Mouse (Mus musculus) heart, postnatal 0 days (tissue): Measurements from ENCODE around the gene Shank3. TPM values are rescaled to one million over a fixed set of nuclear protein-coding genes. Genes with fewer than 3 reads are reported as not detected.

ENCODE experiments used
- ATAC-seq: fragments of 200-750 bp; cut with Nextera tagmentation; 2 replicates; pipeline ENCODE4 v1.8.0; 2017; ENCODE audit warnings: low read depth, moderate number of reproducible peaks, moderate library complexity; ENCODE audit not compliant: insufficient read depth
- DNase-seq: peaks from one replicate; pipeline ENCODE4 v3.0.0-alpha.2; 2016; ENCODE audit warnings: low spot score
- H3K27ac ChIP-seq: fragments of 300-500 bp; sonication (generic); 2 replicates; pipeline ENCODE4 v1.5.1; 2014; ENCODE audit warnings: low read depth, mild to moderate bottlenecking
- H3K27me3 ChIP-seq: fragments of 300-500 bp; sonication (generic); 2 replicates; pipeline ENCODE4 v1.6.1; 2014; ENCODE audit warnings: low read length, mixed read lengths; ENCODE audit not compliant: control insufficient read depth, insufficient read depth
- H3K36me3 ChIP-seq: fragments of 300-500 bp; sonication (generic); replicated peaks from 2 replicates; pipeline ENCODE4 v1.6.1; 2014; ENCODE audit warnings: low read length, mixed read lengths; ENCODE audit not compliant: control insufficient read depth, insufficient read depth
- H3K4me1 ChIP-seq: fragments of 300-500 bp; sonication (generic); 2 replicates; pipeline ENCODE4 v1.6.1; 2014; ENCODE audit warnings: antibody characterized with exemption; ENCODE audit not compliant: control insufficient read depth, insufficient read depth
- H3K4me2 ChIP-seq: fragments of 300-500 bp; sonication (generic); 2 replicates; pipeline ENCODE4 v1.6.1; 2014; ENCODE audit warnings: low read depth, mild to moderate bottlenecking, low read length, moderate library complexity
- H3K4me3 ChIP-seq: fragments of 300-500 bp; sonication (generic); 2 replicates; pipeline ENCODE4 v1.5.1; 2014; ENCODE audit warnings: low read depth, low read length
- H3K9ac ChIP-seq: fragments of 300-500 bp; sonication (generic); replicated peaks from 2 replicates; pipeline ENCODE4 v1.6.1; 2014; ENCODE audit warnings: low read depth, low read length, mixed read lengths
- H3K9me3 ChIP-seq: fragments of 300-500 bp; sonication (generic); replicated peaks from 2 replicates; pipeline ENCODE4 v1.6.1; 2016; ENCODE audit warnings: low read length; ENCODE audit not compliant: control insufficient read depth
- CTCF ChIP-seq: IDR thresholded peaks from 2 replicates; pipeline ENCODE4 v1.5.1; 2016; ENCODE audit warnings: antibody characterized with exemption, control low read depth, low read depth
- EP300 ChIP-seq: IDR thresholded peaks from 2 replicates; pipeline ENCODE4 v1.6.1; 2016; ENCODE audit warnings: antibody characterized with exemption, low read depth
- WGBS: fragments of 180-500 bp; shearing (Covaris S2); extraction: QIAGEN DNeasy Blood & Tissue Kit; methylation state at CpG from one replicate; pipeline ENCODE4 v1.1.7; 2014; 5-methylcytosine and 5-hydroxymethylcytosine counted together
- polyA plus RNA-seq: library from polyadenylated mRNA; unstranded; fragments of >200 nt; fragmentation: Nextera tagmentation; extraction: Ambion mirVana; gene quantifications from 2 replicates; pipeline ENCODE4 v1.2.1, GENCODE M21; 2015
- total RNA-seq: library from RNA; depleted of rRNA; stranded (reverse); fragments of >200 nt; gene quantifications from 2 replicates; pipeline ENCODE4 v1.2.3, GENCODE M21; 2014; ENCODE audit warnings: low replicate concordance; rRNA removed

The Shank3 gene
- total and polyA plus RNA-seq, 2 experiments from 2014 or later, result 1.1 to 26.5 TPM

- TF ChIP-seq EP300, result peak; percentile 81; the same call in 1 of the 2 replicates
- 0 out of 2 replicates have a peak, but pooled peaks have one; percentile 11 for TF ChIP-seq CTCF
- peak within 1 kb of the TSS; percentile 86 for H3K4me3 ChIP-seq
- peak within 1 kb of the TSS; percentile 64 for H3K9ac ChIP-seq
- 0 out of 2 replicates have a peak, but pooled peaks cover 4% of the 10 kb centered on the region for H3K4me1 ChIP-seq
- peak; percentile 96 for ATAC-seq
- no peaks in the 10 kb centered on the region for H3K9me3 ChIP-seq
- peak within 1 kb of the TSS; percentile 89 for H3K4me2 ChIP-seq
- DNase-seq, result peak; percentile 75
- WGBS, result under 1% methylated on average over 35 of the region's 35 CpGs
- H3K36me3 ChIP-seq, result 0 out of 2 replicates have a peak, but pooled peaks cover 6% of the 10 kb centered on the region
- H3K27me3 ChIP-seq, result no peaks in the 10 kb centered on the region
- no peak within 1 kb of the TSS for H3K27ac ChIP-seq
These were observed 92.5 kb downstream of the Shank3 start, which contains the start of gene Rabl2 for GRCm38 (mm10) chr15:89591723-89592455. Rabl2 (minus strand) TSS chr15:89591923.

GRCm38 (mm10) chr15:89592548-89592947, 93.1 kb downstream of the Shank3 start:
- ATAC-seq, result no peak
- Histone ChIP-seq H3K9me3 (no peaks in the 10 kb centered on the region), H3K4me2 (0 out of 2 replicates have a peak overlapping the region, but pooled peaks have one; percentile 89), H3K27me3 (no peaks in the 10 kb centered on the region), H3K4me3 (no peak overlapping the region; the same call in 1 of the 2 replicates), H3K36me3 (0 out of 2 replicates have a peak, but pooled peaks cover 4% of the 10 kb centered on the region), H3K27ac (no peak overlapping the region), H3K4me1 (0 out of 2 replicates have a peak, but pooled peaks cover 4% of the 10 kb centered on the region), H3K9ac (no peak overlapping the region)
- 42% methylated on average over 4 of the region's 4 CpGs for WGBS
- no peak for TF ChIP-seq CTCF
- TF ChIP-seq EP300, result no peak
- DNase-seq, result no peak

- no peak overlapping the region for H3K4me3 ChIP-seq
- 70% methylated on average over 12 of the region's 12 CpGs for WGBS
- no peak overlapping the region for H3K4me2 ChIP-seq
- no peaks in the 10 kb centered on the region for H3K36me3 ChIP-seq
- no peaks in the 10 kb centered on the region for H3K27me3 ChIP-seq
- TF ChIP-seq CTCF, result peak; percentile 25
- TF ChIP-seq EP300, result no peak
- no peaks in the 10 kb centered on the region for H3K4me1 ChIP-seq
- ATAC-seq, result no peak
- H3K27ac ChIP-seq, result no peak overlapping the region
- H3K9me3 ChIP-seq, result no peaks in the 10 kb centered on the region
- no peak overlapping the region for H3K9ac ChIP-seq
- no peak for DNase-seq
These were observed 106.6 kb downstream of the Shank3 start for GRCm38 (mm10) chr15:89605822-89606570.

DNA sequence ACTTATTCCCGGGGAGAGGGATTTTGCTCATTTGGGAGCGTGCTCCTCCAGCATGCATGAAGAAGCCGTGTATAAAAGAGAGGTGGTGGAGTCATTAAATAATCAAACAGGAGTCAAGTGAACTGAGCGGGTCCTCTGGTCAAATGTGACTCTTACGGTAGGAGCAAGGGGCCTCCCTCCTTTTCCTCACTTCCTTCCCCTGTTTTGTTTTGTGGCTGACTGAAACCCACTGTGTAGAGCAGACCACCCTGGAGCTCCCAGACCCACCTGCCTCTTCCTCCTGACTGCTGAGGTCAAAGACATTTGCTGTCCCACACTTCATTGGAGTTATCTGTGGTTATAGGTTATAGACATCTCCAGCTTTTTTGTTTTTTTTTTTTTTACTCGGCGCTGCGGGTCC, 108.1 kb downstream of the Shank3 start:
- no peak for DNase-seq
- TF ChIP-seq CTCF, result no peak
- no peak for TF ChIP-seq EP300
- Histone ChIP-seq H3K4me3 (no peak overlapping the region), H3K36me3 (no peaks in the 10 kb centered on the region), H3K4me2 (no peak overlapping the region; the same call in 1 of the 2 replicates), H3K27me3 (no peaks in the 10 kb centered on the region), H3K4me1 (no peaks in the 10 kb centered on the region), H3K27ac (no peak overlapping the region), H3K9me3 (no peaks in the 10 kb centered on the region), H3K9ac (no peak overlapping the region)
- ATAC-seq, result no peak
- WGBS, result 80% methylated on average over 8 of the region's 8 CpGs

- Histone ChIP-seq H3K27me3 (no peaks in the 10 kb centered on the region), H3K4me1 (no peaks in the 10 kb centered on the region), H3K9ac (no peak overlapping the region), H3K4me2 (no peak overlapping the region; the same call in 1 of the 2 replicates), H3K36me3 (no peaks in the 10 kb centered on the region), H3K27ac (no peak overlapping the region), H3K9me3 (no peaks in the 10 kb centered on the region), H3K4me3 (no peak overlapping the region)
- DNase-seq (no peak), ATAC-seq (no peak)
- TF ChIP-seq EP300 (no peak), CTCF (no peak)
- 76% methylated on average over 9 of the region's 9 CpGs for WGBS
These were observed 108.5 kb downstream of the Shank3 start for GRCm38 (mm10) chr15:89607888-89608287.

Other genes starting within 250 kb of the Shank3 start
- gene Sbf1, start 184.3 kb upstream of the Shank3 start, total RNA-seq, result 113 and 147 TPM in 2 replicates
- 17.7 and 25.6 TPM in 2 replicates for gene Sbf1, start 184.3 kb upstream of the Shank3 start, polyA plus RNA-seq
- gene Adm2, start 176.9 kb upstream of the Shank3 start, total RNA-seq, result not detected in 2 replicates
- gene Adm2, start 176.9 kb upstream of the Shank3 start, polyA plus RNA-seq, result not detected in 2 replicates
- gene Miox, start 165.2 kb upstream of the Shank3 start, total RNA-seq, result not detected in 2 replicates
- gene Miox, start 165.2 kb upstream of the Shank3 start, polyA plus RNA-seq, result not detected in 2 replicates
- gene Lmf2, start 144.0 kb upstream of the Shank3 start, total RNA-seq, result 26.9 and 33.5 TPM in 2 replicates
- 31.4 and 33.3 TPM in 2 replicates for gene Lmf2, start 144.0 kb upstream of the Shank3 start, polyA plus RNA-seq
- gene Ncaph2, start 143.9 kb upstream of the Shank3 start, total RNA-seq, result 83.8 and 136 TPM in 2 replicates
- 59.4 and 64.3 TPM in 2 replicates for gene Ncaph2, start 143.9 kb upstream of the Shank3 start, polyA plus RNA-seq
- gene Sco2, start 125.8 kb upstream of the Shank3 start, total RNA-seq, result 29.0 and 30.6 TPM in 2 replicates
- 8.1 and 9.4 TPM in 2 replicates for gene Sco2, start 125.8 kb upstream of the Shank3 start, polyA plus RNA-seq
- 1.6 and 7.2 TPM in 2 replicates for gene Tymp, start 122.6 kb upstream of the Shank3 start, total RNA-seq
- 1.3 and 1.4 TPM in 2 replicates for gene Tymp, start 122.6 kb upstream of the Shank3 start, polyA plus RNA-seq
- 0.46 TPM in 1 of 2 replicates, not detected in the other for gene Odf3b, start 120.3 kb upstream of the Shank3 start, total RNA-seq
- 0.67 and 1.7 TPM in 2 replicates for gene Odf3b, start 120.3 kb upstream of the Shank3 start, polyA plus RNA-seq
- not detected in 2 replicates for gene Klhdc7b, start 114.7 kb upstream of the Shank3 start, total RNA-seq
- not detected in 2 replicates for gene Klhdc7b, start 114.7 kb upstream of the Shank3 start, polyA plus RNA-seq
- gene Syce3, start 89.1 kb upstream of the Shank3 start, total RNA-seq, result not detected in 2 replicates
- not detected in 2 replicates for gene Syce3, start 89.1 kb upstream of the Shank3 start, polyA plus RNA-seq
- 600 and 674 TPM in 2 replicates for gene Cpt1b, start 73.8 kb upstream of the Shank3 start, total RNA-seq
- 400 and 412 TPM in 2 replicates for gene Cpt1b, start 73.8 kb upstream of the Shank3 start, polyA plus RNA-seq
- gene C730034F03Rik, start 70.0 kb upstream of the Shank3 start, total RNA-seq, result 0.12 TPM in 1 of 2 replicates, not detected in the other
- 2.0 and 2.4 TPM in 2 replicates for gene C730034F03Rik, start 70.0 kb upstream of the Shank3 start, polyA plus RNA-seq
- gene Gm44502, start 69.9 kb upstream of the Shank3 start, total RNA-seq, result 0.08 and 2.4 TPM in 2 replicates
- gene Gm44502, start 69.9 kb upstream of the Shank3 start, polyA plus RNA-seq, result 0.80 and 0.82 TPM in 2 replicates
- gene Chkb, start 69.7 kb upstream of the Shank3 start, total RNA-seq, result 64.5 and 78.3 TPM in 2 replicates
- gene Chkb, start 69.7 kb upstream of the Shank3 start, polyA plus RNA-seq, result 130 and 142 TPM in 2 replicates
- 0.84 TPM in 1 of 2 replicates, not detected in the other for gene Mapk8ip2, start 45.7 kb upstream of the Shank3 start, total RNA-seq
- gene Mapk8ip2, start 45.7 kb upstream of the Shank3 start, polyA plus RNA-seq, result 0.15 and 0.23 TPM in 2 replicates
- gene Arsa, start 22.2 kb upstream of the Shank3 start, total RNA-seq, result 14.1 and 17.6 TPM in 2 replicates
- 10.4 and 12.7 TPM in 2 replicates for gene Arsa, start 22.2 kb upstream of the Shank3 start, polyA plus RNA-seq
- gene Acr, start 68.7 kb downstream of the Shank3 start, total RNA-seq, result not detected in 2 replicates
- 0.23 TPM in 1 of 2 replicates, not detected in the other for gene Acr, start 68.7 kb downstream of the Shank3 start, polyA plus RNA-seq
- 9.6 and 12.7 TPM in 2 replicates for gene Rabl2, start 92.3 kb downstream of the Shank3 start, total RNA-seq
- 9.2 and 10.3 TPM in 2 replicates for gene Rabl2, start 92.3 kb downstream of the Shank3 start, polyA plus RNA-seq